Mouse (Mus musculus) C2C12 (cell line): Measurements from ENCODE around the gene Blnk. TPM values are rescaled to one million over a fixed set of nuclear protein-coding genes. Genes with fewer than 3 reads are reported as not detected.
A peak's percentile ranks its signal among the peaks of the same experiment; 100 is the strongest.

Experiments
- H3K27me3 ChIP-seq: one replicate; pipeline ENCODE4 v1.6.1; 2011; ENCODE audit not compliant: control insufficient read depth, insufficient read depth, insufficient read length
- H3K36me3 ChIP-seq: one replicate; pipeline ENCODE4 v1.6.1; 2011; ENCODE audit not compliant: control insufficient read depth, insufficient read depth
- H3K4me3 ChIP-seq: one replicate; pipeline ENCODE4 v1.5.1; 2011; ENCODE audit warnings: mild to moderate bottlenecking, control low read depth; ENCODE audit not compliant: poor library complexity, insufficient read depth, severe bottlenecking
- H3K79me2 ChIP-seq: one replicate; pipeline ENCODE4 v1.6.1; 2011; ENCODE audit not compliant: control insufficient read depth, insufficient read depth
- H3K79me3 ChIP-seq: one replicate; pipeline ENCODE4 v1.6.1; 2011; ENCODE audit warnings: low read depth, control low read depth
- H3ac ChIP-seq: one replicate; pipeline ENCODE3; 2011; ENCODE audit warnings: low read depth; ENCODE audit not compliant: control insufficient read depth, insufficient read length
- CEBPB ChIP-seq: IDR thresholded peaks from one replicate; pipeline ENCODE4 v1.6.1; 2011; ENCODE audit warnings: low read depth, mild to moderate bottlenecking, control low read depth, moderate library complexity
- CTCF ChIP-seq: IDR thresholded peaks from one replicate; pipeline ENCODE4 v1.5.1; 2011; ENCODE audit not compliant: control insufficient read depth, insufficient read depth, insufficient read length
- FOSL1 ChIP-seq: IDR thresholded peaks from one replicate; pipeline ENCODE4 v1.8.0; 2011; ENCODE audit warnings: mild to moderate bottlenecking, low read length; ENCODE audit not compliant: poor library complexity, insufficient read depth, severe bottlenecking
- MAX ChIP-seq: IDR thresholded peaks from one replicate; pipeline ENCODE4 v1.6.1; 2011; ENCODE audit warnings: mild to moderate bottlenecking, control low read depth
- MYOD1 ChIP-seq: IDR thresholded peaks from one replicate; pipeline ENCODE4 v1.6.1; 2011; ENCODE audit warnings: low read depth; ENCODE audit not compliant: control insufficient read depth, insufficient read length
- MYOG ChIP-seq: IDR thresholded peaks from one replicate; pipeline ENCODE4 v1.6.1; 2011; ENCODE audit not compliant: control insufficient read depth, insufficient read length; ENCODE audit errors: extremely low read depth
- USF1 ChIP-seq: IDR thresholded peaks from one replicate; pipeline ENCODE4 v1.6.1; 2011; ENCODE audit warnings: low read depth, mild to moderate bottlenecking, control low read depth, moderate library complexity
- polyA plus RNA-seq: library from polyadenylated mRNA; unstranded; fragments of >200 nt; fragmentation: generic; extraction: Trizol; gene quantifications from one replicate; pipeline ENCODE4 v1.2.1, GENCODE M21; 2012; ENCODE audit warnings: missing spikeins

Blnk gene
- polyA plus RNA-seq, 1 experiment, result 6.5 TPM

DNA sequence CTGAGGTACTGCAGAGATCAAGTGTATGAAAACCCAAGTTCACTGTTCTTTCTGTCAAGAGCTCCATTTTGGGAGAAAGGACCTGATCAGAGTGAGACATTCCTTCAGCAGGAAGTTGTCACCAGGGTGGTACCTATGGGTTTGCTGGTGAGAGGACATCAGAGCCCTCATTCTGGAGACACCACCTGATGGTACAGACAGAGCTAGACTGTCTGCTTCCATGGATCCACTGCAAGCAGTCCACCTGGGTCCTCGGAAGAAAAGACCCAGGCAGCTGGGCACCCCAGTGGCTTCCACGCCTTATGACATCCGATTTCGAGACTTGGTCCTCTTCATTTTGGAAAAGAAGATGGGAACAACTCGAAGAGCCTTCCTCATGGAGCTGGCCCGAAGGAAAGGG, 34.9 kb upstream of the Blnk start, which contains the start of gene Dntt:
Gene Dntt, plus strand, starts transcription at position 57 of the 400 bp plus-strand sequence.
- Histone ChIP-seq H3K36me3 (no peaks in the 10 kb centered on the region), H3K79me3 (no peaks in the 10 kb centered on the region), H3K4me3 (no peak within 1 kb of the TSS), H3K27me3 (peaks cover 4% of the 10 kb centered on the region), H3ac (no peak within 1 kb of the TSS), H3K79me2 (no peaks in the 10 kb centered on the region)
- TF ChIP-seq FOSL1 (no peak), MYOG (no peak), MAX (no peak), CEBPB (no peak), CTCF (no peak), MYOD1 (no peak), USF1 (no peak)

DNA sequence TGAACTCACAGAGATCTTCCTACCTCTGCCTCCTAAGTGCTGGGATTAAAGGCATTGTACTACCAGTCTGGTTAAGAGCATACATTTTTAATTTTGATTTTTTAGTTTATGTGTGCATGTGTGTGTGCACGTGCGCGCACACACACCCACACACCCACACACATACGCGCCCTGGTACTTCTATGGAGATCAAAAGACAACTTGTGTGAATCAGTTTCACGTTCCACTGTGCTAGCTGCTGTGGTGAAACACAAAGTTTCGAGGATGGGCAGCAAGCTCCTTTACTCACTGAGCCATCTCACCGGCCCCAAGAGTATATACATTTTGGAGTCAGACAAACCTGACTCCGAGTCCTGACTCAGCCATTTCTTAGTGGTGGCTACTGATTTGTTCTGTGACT, 33.3 kb upstream of the Blnk start:
- Histone ChIP-seq H3K27me3 (peaks cover 6% of the 10 kb centered on the region), H3K36me3 (no peaks in the 10 kb centered on the region), H3ac (no peak overlapping the region), H3K79me3 (no peaks in the 10 kb centered on the region), H3K4me3 (no peak overlapping the region), H3K79me2 (no peaks in the 10 kb centered on the region)
- TF ChIP-seq FOSL1 (no peak), CTCF (no peak), MYOD1 (no peak), CEBPB (no peak), MYOG (no peak), USF1 (no peak), MAX (no peak)

DNA sequence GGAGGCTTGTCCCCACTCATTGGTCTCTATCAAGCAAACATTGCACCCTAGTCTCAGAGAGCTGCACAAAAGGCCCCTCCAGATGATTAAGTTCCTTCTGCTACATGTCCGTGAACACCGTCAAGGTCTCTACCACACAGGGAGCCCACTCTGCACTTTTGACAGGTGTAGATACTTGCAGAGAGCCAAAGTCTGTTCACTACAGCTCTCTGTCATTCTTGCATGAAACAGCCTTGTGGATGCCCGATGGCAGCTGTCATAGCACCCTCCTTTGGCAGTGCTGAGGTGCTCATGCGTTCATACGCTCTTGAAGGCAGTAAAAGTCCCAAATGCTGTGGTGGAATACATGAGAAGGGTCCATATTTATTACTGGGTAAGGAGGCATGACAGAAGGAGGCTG, 32.7 kb upstream of the Blnk start:
- Histone ChIP-seq H3ac (no peak overlapping the region), H3K79me2 (no peaks in the 10 kb centered on the region), H3K36me3 (no peaks in the 10 kb centered on the region), H3K4me3 (no peak overlapping the region), H3K79me3 (no peaks in the 10 kb centered on the region), H3K27me3 (peaks cover 7% of the 10 kb centered on the region)
- TF ChIP-seq FOSL1 (no peak), MYOG (no peak), MAX (no peak), USF1 (no peak), MYOD1 (no peak)

DNA sequence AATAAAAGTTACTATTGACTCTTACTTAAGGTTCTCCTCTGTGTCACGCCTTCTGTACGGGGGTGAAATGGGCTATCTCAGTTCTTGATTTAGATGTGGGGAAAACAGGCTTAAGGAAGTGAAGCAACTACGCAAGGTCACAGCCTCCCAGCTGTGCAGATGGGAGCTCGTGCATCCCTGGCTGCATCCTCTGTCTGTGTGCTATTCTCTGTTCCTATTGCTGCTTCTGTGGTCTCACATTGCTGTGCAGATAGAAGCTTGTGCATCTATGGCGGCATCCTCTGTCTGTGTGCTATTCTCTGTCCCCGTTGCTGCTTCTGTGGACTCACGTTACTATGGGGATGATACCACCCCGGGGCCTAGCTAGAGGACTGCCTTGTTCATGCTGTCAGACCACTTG, 32.2 kb upstream of the Blnk start:
- no peak for TF ChIP-seq MYOG
- TF ChIP-seq FOSL1, result no peak
- no peak for TF ChIP-seq MYOD1
- TF ChIP-seq USF1, result no peak
- TF ChIP-seq CEBPB, result no peak
- TF ChIP-seq CTCF, result no peak
- no peak for TF ChIP-seq MAX
- Histone ChIP-seq H3K36me3 (no peaks in the 10 kb centered on the region), H3K27me3 (peaks cover 7% of the 10 kb centered on the region), H3ac (no peak overlapping the region), H3K79me2 (no peaks in the 10 kb centered on the region), H3K4me3 (no peak overlapping the region), H3K79me3 (no peaks in the 10 kb centered on the region)

DNA sequence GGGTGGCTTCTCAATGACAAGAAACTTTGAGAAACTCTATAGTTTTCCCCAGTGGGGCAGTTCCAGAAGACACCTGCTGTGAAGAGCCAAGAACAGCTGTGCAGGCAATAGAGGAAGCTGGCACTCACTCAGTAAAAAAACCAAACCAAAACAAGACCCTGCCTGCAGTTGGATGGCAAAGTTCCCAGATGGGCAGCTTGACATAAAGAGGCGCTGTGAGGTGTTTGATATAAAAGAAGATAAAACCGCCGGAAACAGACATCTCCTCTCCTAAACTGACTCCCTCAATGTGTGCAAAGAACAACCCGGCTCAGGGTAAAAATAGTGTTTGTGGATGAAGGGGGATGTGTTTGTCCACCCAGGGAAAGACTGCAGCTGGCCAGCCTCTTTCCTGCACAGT, 27.9 kb upstream of the Blnk start:
- no peak overlapping the region for H3K4me3 ChIP-seq
- TF ChIP-seq USF1 (no peak), CTCF (no peak), MAX (no peak), MYOD1 (peak; percentile 64), CEBPB (no peak), FOSL1 (no peak)
- peaks cover 30% of the 10 kb centered on the region for H3K27me3 ChIP-seq
- no peaks in the 10 kb centered on the region for H3K79me3 ChIP-seq
- no peak overlapping the region for H3ac ChIP-seq
- no peaks in the 10 kb centered on the region for H3K36me3 ChIP-seq
- no peaks in the 10 kb centered on the region for H3K79me2 ChIP-seq

DNA sequence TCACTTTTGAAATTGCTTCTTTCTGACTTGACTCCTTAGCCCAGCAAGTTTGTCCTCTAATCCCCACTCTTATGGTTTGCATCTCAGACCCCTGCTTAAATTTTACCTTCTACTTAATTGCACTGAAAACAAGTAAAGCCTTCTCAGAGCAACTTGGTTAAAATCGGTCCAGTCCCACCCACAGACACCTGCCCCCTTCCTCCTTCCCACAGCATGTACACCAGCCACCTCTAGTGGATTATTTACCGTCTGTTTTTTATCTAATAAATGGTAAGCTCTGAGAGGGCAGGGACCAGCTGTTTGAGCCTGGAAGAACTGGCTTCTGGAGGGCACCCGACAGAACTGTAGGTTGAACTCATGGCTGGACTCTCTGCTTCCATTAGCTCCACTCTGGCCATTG, 26.2 kb upstream of the Blnk start:
- no peaks in the 10 kb centered on the region for H3K79me2 ChIP-seq
- no peak overlapping the region for H3K4me3 ChIP-seq
- no peaks in the 10 kb centered on the region for H3K79me3 ChIP-seq
- no peak overlapping the region for H3ac ChIP-seq
- H3K36me3 ChIP-seq, result no peaks in the 10 kb centered on the region
- TF ChIP-seq MYOD1 (no peak), CEBPB (no peak), FOSL1 (no peak), MAX (no peak), MYOG (no peak), CTCF (no peak), USF1 (no peak)
- H3K27me3 ChIP-seq, result peaks cover 30% of the 10 kb centered on the region
